Mouse (Mus musculus): ENCODE measurements around the gene Gm11009. TPM values are rescaled to one million over a fixed set of nuclear protein-coding genes. Genes with fewer than 3 reads are reported as not detected.
"Not testable (repeated sequence)": the region's sequence is repeated elsewhere in the genome, so short reads cannot be mapped to it uniquely, and the experiment has no call there.

Gene Gm11009
- not detected in 2 replicates for total RNA-seq (2014; rRNA removed)
- not detected in 2 replicates for polyA plus RNA-seq (2012; rRNA removed)

DNA sequence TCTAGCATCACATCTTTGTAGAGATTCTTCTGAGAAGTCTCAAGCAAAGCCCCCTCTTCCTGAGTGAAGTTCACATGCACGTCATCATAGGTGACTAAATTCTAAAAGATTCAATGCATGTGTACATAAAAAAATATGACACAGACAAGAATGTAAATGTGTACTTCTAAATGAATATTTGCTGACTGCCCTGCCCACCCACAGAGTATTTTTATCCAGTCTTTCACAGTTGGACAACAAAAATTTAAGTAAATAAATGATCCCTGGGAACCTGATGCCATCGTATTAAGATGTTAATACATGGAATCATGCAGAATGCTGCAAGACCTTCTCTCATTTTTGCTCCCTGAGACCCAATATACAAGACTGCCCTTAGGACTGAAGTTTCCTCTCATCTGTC is at the start of gene Gm11009:
TSS of gene Gm11009 (minus strand) at position 101 of the 400 bp plus-strand sequence.
- not testable (repeated sequence) for H3K27me3 ChIP-seq (ENCODE audit: control insufficient read depth, insufficient read depth, low read length); H3K36me3 ChIP-seq (ENCODE audit: control insufficient read depth, insufficient read depth, low read length); H3K4me1 ChIP-seq (ENCODE audit: control insufficient read depth, insufficient read depth, low read length); H3K4me3 ChIP-seq (ENCODE audit: insufficient read depth, low read depth, low read length); H3K9ac ChIP-seq (ENCODE audit: low read depth, low read length); H3K27ac ChIP-seq (replicated peaks; ENCODE audit: insufficient read depth, low read depth, low read length); DNase-seq (ENCODE audit: extremely low read depth, low read depth, low spot score); H3K79me2 ChIP-seq (ENCODE audit: control insufficient read depth, insufficient read depth, low read length)
- no CpG with 5 or more reads among the region's 2 CpGs for WGBS

Other genes starting within 250 kb of the Gm11009 start
- 0.94 and 2.8 TPM in 2 replicates for gene Gm2004, start 169.7 kb downstream of the Gm11009 start, total RNA-seq (2014; rRNA removed)
- 0.11 TPM in 1 of 2 replicates, not detected in the other for gene Gm2004, start 169.7 kb downstream of the Gm11009 start, polyA plus RNA-seq (2012; rRNA removed)
- gene 2210418O10Rik, start 92.9 kb downstream of the Gm11009 start, total RNA-seq (2014; rRNA removed) = 0.60 and 6.7 TPM in 2 replicates
- 0.29 and 0.87 TPM in 2 replicates for gene 2210418O10Rik, start 92.9 kb downstream of the Gm11009 start, polyA plus RNA-seq (2012; rRNA removed)
- gene Gm14435, start 104.1 kb upstream of the Gm11009 start, total RNA-seq (2014; rRNA removed) = 2.4 and 2.9 TPM in 2 replicates
- 0.86 and 1.4 TPM in 2 replicates for gene Gm14435, start 104.1 kb upstream of the Gm11009 start, polyA plus RNA-seq (2012; rRNA removed)
- gene Gm14434, start 167.3 kb upstream of the Gm11009 start, total RNA-seq (2014; rRNA removed) = 1.5 TPM in 2 replicates
- gene Gm14434, start 167.3 kb upstream of the Gm11009 start, polyA plus RNA-seq (2012; rRNA removed) = 0.92 and 1.4 TPM in 2 replicates
- not detected in 2 replicates for gene Zfp967, start 201.6 kb upstream of the Gm11009 start, total RNA-seq (2014; rRNA removed)
- gene Zfp967, start 201.6 kb upstream of the Gm11009 start, polyA plus RNA-seq (2012; rRNA removed) = not detected in 2 replicates

Measured in liver, adult 2 months (tissue).